Mouse (Mus musculus): Measurements from ENCODE around the gene Hecw1.

- TF ChIP-seq CTCF (conservative IDR thresholded peaks at IDR 0.05; ENCODE audit: insufficient read depth, insufficient read length, low read depth, low read length) = no peak
- TF ChIP-seq POLR2A (IDR thresholded peaks at IDR 0.05; ENCODE audit: low read depth, low read length) = no peak
Measured at GRCm38 (mm10) chr13:14327252-14327651, 195.8 kb downstream of the Hecw1 start.

Data from kidney, adult 2 months (tissue).